Mouse (Mus musculus) thymus, adult 2 months (tissue): Measurements from ENCODE around the gene Dcaf17.

Experiments used
- CTCF ChIP-seq: fragments of 200-500 bp; IDR thresholded peaks from 2 replicates; pipeline ENCODE4 v1.5.1; 2012; ENCODE audit warnings: mild to moderate bottlenecking, control low read depth, low read length, moderate library complexity, borderline replicate concordance; ENCODE audit not compliant: control insufficient read depth, poor library complexity, insufficient read depth; ENCODE audit errors: extremely low read depth
- POLR2A ChIP-seq: fragments of 200-500 bp; IDR thresholded peaks from 2 replicates; pipeline ENCODE4 v1.6.1; 2012; ENCODE audit warnings: mild to moderate bottlenecking, low read length, control low read depth, moderate library complexity; ENCODE audit not compliant: control insufficient read depth, poor library complexity, insufficient read depth; ENCODE audit errors: extremely low read depth

DNA sequence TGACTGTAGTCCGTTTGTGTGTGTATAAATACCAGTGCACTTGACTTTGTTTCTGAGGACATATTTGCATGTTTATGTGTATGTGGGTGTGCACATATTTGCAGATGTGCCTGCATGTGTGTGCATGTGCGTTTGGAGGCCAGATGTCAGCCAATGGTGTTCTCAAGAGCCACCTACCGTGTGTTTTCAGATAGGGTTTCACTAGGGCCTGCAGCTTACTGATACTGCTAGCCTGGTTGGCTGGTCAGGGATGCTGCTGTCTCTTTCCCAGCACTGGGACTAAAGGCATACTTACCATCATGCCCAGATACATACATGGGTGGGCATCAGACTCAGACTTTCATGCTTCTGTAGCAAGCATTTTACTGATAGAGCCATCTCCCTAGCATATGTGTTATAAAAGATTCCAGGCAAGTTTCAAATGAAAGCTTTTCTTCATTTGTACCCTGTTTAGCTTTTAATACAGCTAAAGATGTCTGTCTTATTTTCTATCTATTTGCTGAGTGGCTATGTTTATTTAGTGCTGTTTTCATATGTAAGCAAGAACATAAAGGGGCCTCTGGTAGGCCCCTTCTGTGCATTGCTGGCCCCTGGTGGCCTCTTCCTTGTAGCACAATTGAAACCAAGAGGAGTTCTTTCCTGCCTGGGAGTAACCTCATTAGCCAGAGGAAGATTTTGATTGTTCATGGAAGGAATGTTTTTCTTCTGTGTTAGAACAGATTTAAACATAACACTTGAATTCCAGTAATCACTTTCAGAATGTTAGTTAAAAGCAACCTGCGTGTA is 35.7 kb downstream of the Dcaf17 start:
- no peak for TF ChIP-seq POLR2A
- TF ChIP-seq CTCF, result no peak
